ENCODE assay signal across 11 mouse cellular contexts in the genomic region with DNA sequence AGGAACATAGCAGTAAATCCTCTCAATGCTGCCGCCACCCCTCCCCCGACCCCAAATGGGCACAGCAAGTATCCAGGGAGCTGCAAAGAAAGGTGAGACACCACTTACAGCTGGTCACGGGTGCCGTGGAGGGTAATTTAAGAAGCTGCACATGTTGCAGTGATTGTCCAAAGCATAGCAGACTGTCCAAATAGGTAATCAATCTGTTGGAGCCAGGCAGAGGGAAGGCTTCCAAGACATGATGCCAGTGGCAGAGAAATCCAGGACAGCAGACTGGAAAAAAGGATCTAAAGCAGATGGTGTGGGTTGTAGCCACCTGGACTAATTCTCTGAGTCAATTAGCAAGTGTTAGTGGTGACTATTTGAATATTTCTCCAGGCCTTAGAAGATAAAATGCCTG.
DNase-seq lines count a peak whose midpoint lies in the region; ATAC-seq and TF ChIP-seq lines count a peak whose summit lies in the region.
"Had no signal": no experiment of that assay in that cellular context is flagged by ENCODE, and none has a peak within 500 bp of the region (broad histone marks: within the 10 kb centered on the region; RNA-seq: fewer than 3 reads in every experiment).

No protein-coding gene starts in this region.

- H3K4me2 ChIP-seq in forebrain, embryonic 15.5 days (replicated peaks): no peak overlapping the region
- H3K4me2 ChIP-seq: limb, embryonic 12.5 days; stomach, embryonic 15.5 days had no signal

- no peak for TF ChIP-seq CTCF in brain, embryonic 14.5 days (IDR thresholded peaks at IDR 0.05; ENCODE audit: borderline replicate concordance, extremely low read depth, insufficient read depth, insufficient read length)

- no peaks in the 10 kb centered on the region for H3K4me1 ChIP-seq in forebrain, embryonic 15.5 days
- peaks cover 3% of the 10 kb centered on the region; the same call in 1 of the 2 replicates for H3K4me1 ChIP-seq in forebrain, embryonic 10.5 days
- H3K4me1 ChIP-seq in embryonic facial prominence, embryonic 10.5 days: peaks cover 3% of the 10 kb centered on the region; the same call in 1 of the 2 replicates
- H3K4me1 ChIP-seq: stomach, embryonic 15.5 days had no signal

- H3K36me3 ChIP-seq in forebrain, embryonic 15.5 days: no peaks in the 10 kb centered on the region
- no peaks in the 10 kb centered on the region for H3K36me3 ChIP-seq in forebrain, embryonic 10.5 days (replicated peaks)
- H3K36me3 ChIP-seq in embryonic facial prominence, embryonic 10.5 days (replicated peaks): no peaks in the 10 kb centered on the region
- H3K36me3 ChIP-seq: limb, embryonic 12.5 days; stomach, embryonic 15.5 days had no signal

- H3K27ac ChIP-seq in forebrain, embryonic 15.5 days (replicated peaks): peak overlapping the region; percentile 29
- H3K27ac ChIP-seq in forebrain, embryonic 10.5 days: no peak overlapping the region
- no peak overlapping the region for H3K27ac ChIP-seq in embryonic facial prominence, embryonic 10.5 days (replicated peaks)
- H3K27ac ChIP-seq: limb, embryonic 12.5 days; stomach, embryonic 15.5 days had no signal

- no peak for TF ChIP-seq POLR2A in brain, embryonic 14.5 days (IDR thresholded peaks at IDR 0.05; ENCODE audit: borderline replicate concordance, extremely low read depth, insufficient read depth, insufficient read length, poor library complexity, severe bottlenecking)

- 51% methylated on average over 4 of the region's 4 CpGs for WGBS in forebrain, embryonic 15.5 days
- 73% methylated on average over 4 of the region's 4 CpGs for WGBS in forebrain, embryonic 10.5 days
- WGBS in embryonic facial prominence, embryonic 10.5 days: 58% methylated on average over 4 of the region's 4 CpGs

- H3K9me3 ChIP-seq in forebrain, embryonic 15.5 days: no peaks in the 10 kb centered on the region
- H3K9me3 ChIP-seq in forebrain, embryonic 10.5 days: no peaks in the 10 kb centered on the region
- H3K9me3 ChIP-seq in embryonic facial prominence, embryonic 10.5 days: no peaks in the 10 kb centered on the region
- H3K9me3 ChIP-seq: limb, embryonic 12.5 days; stomach, embryonic 15.5 days had no signal

- no peak overlapping the region for H3K9ac ChIP-seq in forebrain, embryonic 15.5 days (replicated peaks)
- H3K9ac ChIP-seq: limb, embryonic 12.5 days; stomach, embryonic 15.5 days had no signal

- DNase-seq in forebrain, embryonic 10.5 days (ENCODE audit: extremely low spot score, low spot score): no peak
- peak; percentile 81 for DNase-seq in brain, embryonic 14.5 days (ENCODE audit: low read depth)
- peak; percentile 20 for DNase-seq in embryonic facial prominence, embryonic 10.5 days (ENCODE audit: low spot score)
- DNase-seq in layer of hippocampus, postnatal 25 days (ENCODE audit: extremely low spot score in 1 of 2, low spot score in 1 of 2): peak; percentile 12
- no peak for DNase-seq in kidney, postnatal 36 days
- no peak for DNase-seq in heart, adult 18-20 months
- no peak for DNase-seq in adipocyte (ENCODE audit: low spot score)
- DNase-seq: lung, postnatal 4 days had no signal

- H3K27me3 ChIP-seq in forebrain, embryonic 15.5 days: no peaks in the 10 kb centered on the region
- H3K27me3 ChIP-seq in forebrain, embryonic 10.5 days (ENCODE audit: poor library complexity, severe bottlenecking): no peaks in the 10 kb centered on the region
- no peaks in the 10 kb centered on the region for H3K27me3 ChIP-seq in embryonic facial prominence, embryonic 10.5 days (replicated peaks; ENCODE audit: low read depth, poor library complexity, severe bottlenecking)
- H3K27me3 ChIP-seq: limb, embryonic 12.5 days; stomach, embryonic 15.5 days had no signal

- no peak overlapping the region for H3K4me3 ChIP-seq in forebrain, embryonic 15.5 days
- H3K4me3 ChIP-seq in forebrain, embryonic 10.5 days: no peak overlapping the region
- H3K4me3 ChIP-seq in embryonic facial prominence, embryonic 10.5 days: no peak overlapping the region
- H3K4me3 ChIP-seq: limb, embryonic 12.5 days; stomach, embryonic 15.5 days had no signal

- ATAC-seq in forebrain, embryonic 15.5 days (replicated peaks): peak; percentile 93

Comparison
In these comparisons a context has a peak if more than half of its experiments do, and no peak if none do; other contexts are left out.
1. DNase-seq: peak in brain, embryonic 14.5 days (single experiment), embryonic facial prominence, embryonic 10.5 days (single experiment) and layer of hippocampus, postnatal 25 days (2 of 2); none in forebrain, embryonic 10.5 days (single experiment), kidney, postnatal 36 days (0 of 2), heart, adult 18-20 months (0 of 2) and adipocyte (single experiment).